Mouse (Mus musculus) v-Abl transformed pro-B cells (cell line): ENCODE results near the gene Shisa5.

Experiments used
- in situ Hi-C, 2 experiments: fragments of 400-800 bp; cut with MboI; formaldehyde crosslinking; loops; one replicate each; pipeline ENCODE4 v1.15.1; 2025; ENCODE audit not compliant: unreplicated experiment in 2 of 2

The Shisa5 gene

GRCm38 (mm10) chr9:109101933-109102445, 63.6 kb downstream of the Shisa5 start:
- in situ Hi-C loops = loop anchor here in 1 of 2 experiments (25.0 kb wide), 1 partner anchor 985 kb away; no protein-coding TSS in a partner anchor

- in situ Hi-C loops = loop anchor here in 1 of 2 experiments (25.0 kb wide), 1 partner anchor 985 kb away; no protein-coding TSS in a partner anchor
These were observed 64.2 kb downstream of the Shisa5 start for GRCm38 (mm10) chr9:109102541-109102940.

GRCm38 (mm10) chr9:109103250-109103649, 64.9 kb downstream of the Shisa5 start:
- in situ Hi-C loops = loop anchor here in 1 of 2 experiments (25.0 kb wide), 1 partner anchor 984 kb away; no protein-coding TSS in a partner anchor

GRCm38 (mm10) chr9:109104083-109104482, 65.7 kb downstream of the Shisa5 start:
- in situ Hi-C loops = loop anchor here in 1 of 2 experiments (25.0 kb wide), 1 partner anchor 983 kb away; no protein-coding TSS in a partner anchor

- in situ Hi-C loops = loop anchor here in 1 of 2 experiments (25.0 kb wide), 1 partner anchor 982 kb away; no protein-coding TSS in a partner anchor
These were observed 66.6 kb downstream of the Shisa5 start for GRCm38 (mm10) chr9:109105011-109105410.

- in situ Hi-C loops = loop anchor here in 1 of 2 experiments (25.0 kb wide), 1 partner anchor 982 kb away; no protein-coding TSS in a partner anchor
These were observed 67.3 kb downstream of the Shisa5 start for GRCm38 (mm10) chr9:109105648-109106047.

- in situ Hi-C loops = loop anchor here in 1 of 2 experiments (25.0 kb wide), 1 partner anchor 980 kb away; no protein-coding TSS in a partner anchor
These were observed 69.0 kb downstream of the Shisa5 start for GRCm38 (mm10) chr9:109107341-109107740.
